Mouse (Mus musculus) liver, embryonic 14.5 days (tissue): ENCODE data around the gene Hmgb1. TPM values are rescaled to one million over a fixed set of nuclear protein-coding genes. Genes with fewer than 3 reads are reported as not detected.
A peak's percentile ranks its signal among the peaks of the same experiment; 100 is the strongest.

Experiments used
- ATAC-seq: fragments of 200-750 bp; cut with Nextera tagmentation; 2 replicates; pipeline ENCODE4 v1.8.0; 2017; ENCODE audit warnings: moderate number of reproducible peaks, mild to moderate bottlenecking, moderate library complexity; ENCODE audit not compliant: insufficient read depth
- DNase-seq, 3 experiments: peaks; one replicate each; pipeline ENCODE4 v3.0.0-alpha.2; 2012 to 2013; ENCODE audit warnings: low read depth in 3 of 3, low spot score in 3 of 3
- H3K27ac ChIP-seq: fragments of 300-500 bp; sonication (generic); 2 replicates; pipeline ENCODE4 v1.5.1; 2014; ENCODE audit warnings: moderate library complexity, mild to moderate bottlenecking, control low read depth, inconsistent platforms
- H3K27me3 ChIP-seq: fragments of 300-500 bp; sonication (generic); 2 replicates; pipeline ENCODE4 v1.6.1; 2014; ENCODE audit warnings: mild to moderate bottlenecking, low read length, moderate library complexity; ENCODE audit not compliant: control insufficient read depth, insufficient read depth
- H3K36me3 ChIP-seq: fragments of 300-500 bp; sonication (generic); replicated peaks from 2 replicates; pipeline ENCODE4 v1.6.1; 2014; ENCODE audit warnings: low read depth; ENCODE audit not compliant: control insufficient read depth, insufficient read depth
- H3K4me1 ChIP-seq, 2 experiments: fragments of 200-500 bp in 1 of 2; fragments of 300-500 bp in 1 of 2; sonication (generic) in 1 of 2; replicated peaks; 2 replicates each; pipeline ENCODE4 v1.6.1; 2012 to 2014; ENCODE audit warnings: antibody characterized with exemption in 1 of 2, inconsistent platforms in 1 of 2, low read length in 1 of 2; ENCODE audit not compliant: control insufficient read depth in 2 of 2, insufficient read depth in 2 of 2
- H3K4me2 ChIP-seq: fragments of 300-500 bp; sonication (generic); 2 replicates; pipeline ENCODE4 v1.6.1; 2014; ENCODE audit warnings: low read depth, mild to moderate bottlenecking, control low read depth, moderate library complexity
- H3K4me3 ChIP-seq, 2 experiments: fragments of 200-500 bp in 1 of 2; fragments of 300-500 bp in 1 of 2; sonication (generic) in 1 of 2; 2 replicates each; pipeline ENCODE4 v1.5.1; 2012 to 2014; ENCODE audit warnings: low read depth in 2 of 2, low read length in 2 of 2, mild to moderate bottlenecking in 2 of 2, control low read depth in 1 of 2, inconsistent platforms in 1 of 2, moderate library complexity in 1 of 2; ENCODE audit not compliant: insufficient read depth in 1 of 2
- H3K9ac ChIP-seq: fragments of 300-500 bp; sonication (generic); replicated peaks from 2 replicates; pipeline ENCODE4 v1.6.1; 2014; ENCODE audit warnings: mild to moderate bottlenecking, control low read depth, moderate library complexity
- H3K9me3 ChIP-seq: fragments of 300-500 bp; sonication (generic); 2 replicates; pipeline ENCODE4 v1.6.1; 2016; ENCODE audit warnings: low read length, mixed read lengths; ENCODE audit not compliant: control insufficient read depth
- CTCF ChIP-seq: IDR thresholded peaks from 2 replicates; pipeline ENCODE4 v1.5.1; 2016; ENCODE audit warnings: antibody characterized with exemption, low read depth, control low read depth
- EP300 ChIP-seq: IDR thresholded peaks from 2 replicates; pipeline ENCODE4 v1.6.1; 2016; ENCODE audit warnings: antibody characterized with exemption, low read depth
- WGBS: fragments of 180-500 bp; shearing (Covaris S2); extraction: QIAGEN DNeasy Blood & Tissue Kit; methylation state at CpG from one replicate; pipeline ENCODE4 v1.1.7; 2014; ENCODE audit not compliant: insufficient replicate concordance; 5-methylcytosine and 5-hydroxymethylcytosine counted together
- polyA plus RNA-seq, 2 experiments: library from polyadenylated mRNA; depleted of rRNA in 1 of 2; stranded (reverse) in 1 of 2; unstranded in 1 of 2; fragments of >200 nt; fragmentation: Nextera tagmentation in 1 of 2; extraction: Ambion mirVana in 1 of 2; gene quantifications; 2 replicates each; pipeline versions ENCODE4 v1.2.1 to v1.2.3; 2012 to 2014

Gene Hmgb1
- polyA plus RNA-seq, 2 experiments = 176 to 555 TPM

DNA sequence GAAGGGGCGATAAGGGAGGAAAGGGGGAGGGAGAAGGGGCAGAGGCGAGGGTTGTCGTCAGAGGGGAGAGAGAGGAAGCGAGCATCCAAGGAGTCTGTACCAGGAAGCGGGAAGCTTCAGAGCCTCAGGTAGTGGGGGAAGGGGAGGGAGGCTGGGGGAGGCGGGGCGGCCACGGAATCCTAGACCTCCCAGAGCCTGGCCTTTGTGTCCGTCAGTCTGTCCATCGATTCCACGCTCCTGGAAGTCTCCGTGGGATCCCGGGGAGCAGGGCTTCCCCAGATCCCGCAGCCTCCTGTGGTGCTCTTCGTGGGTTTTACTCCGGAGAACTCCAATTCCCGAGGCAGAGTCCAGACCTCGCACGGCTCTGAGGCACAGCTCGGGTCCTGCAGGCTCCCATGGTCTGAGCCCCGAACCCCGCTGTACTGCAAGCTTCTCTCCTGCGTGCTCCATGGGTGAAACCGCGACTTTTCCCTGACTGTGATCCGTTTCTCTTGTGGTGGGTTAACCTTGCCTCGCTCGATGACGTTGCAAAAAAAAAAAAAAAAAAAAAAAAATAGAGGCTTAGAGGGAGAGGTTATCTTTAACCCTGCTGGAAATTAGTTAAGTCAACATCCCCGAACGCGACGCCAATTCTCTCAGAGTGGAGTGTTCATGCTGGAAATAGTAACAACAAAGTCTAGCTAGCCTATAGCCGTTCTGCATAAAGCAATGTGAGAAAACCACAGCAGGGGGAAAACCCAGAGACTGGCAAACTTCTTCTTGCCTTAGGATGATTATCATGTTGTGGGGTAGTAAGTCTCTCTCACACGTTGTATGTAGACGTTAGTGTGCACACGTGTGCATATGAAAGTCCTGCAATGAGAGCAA is 168.7 kb downstream of the Hmgb1 start:
- Histone ChIP-seq H3K36me3 (no peaks in the 10 kb centered on the region), H3K4me1 (peaks cover 2 to 11% of the 10 kb centered on the region in 2 experiments; a peak in 2 of 4 replicates), H3K9me3 (no peaks in the 10 kb centered on the region), H3K27me3 (no peaks in the 10 kb centered on the region), H3K4me3 (peak overlapping the region; percentile 37 to 59), H3K27ac (no peak overlapping the region), H3K4me2 (peak overlapping the region; percentile 91), H3K9ac (peak overlapping the region; percentile 69)
- 3% methylated on average over 33 of the region's 37 CpGs for WGBS
- DNase-seq (peak in 2 of 3 experiments; percentile 31 to 41), ATAC-seq (peak; percentile 57)
- TF ChIP-seq CTCF = no peak
- TF ChIP-seq EP300 = no peak

- Histone ChIP-seq H3K27ac (no peak overlapping the region), H3K36me3 (no peaks in the 10 kb centered on the region), H3K9ac (no peak overlapping the region), H3K4me2 (peak overlapping the region; percentile 91), H3K4me3 (peak overlapping the region; percentile 37 to 59; a peak in 3 of 4 replicates), H3K4me1 (peaks cover 2 to 9% of the 10 kb centered on the region in 2 experiments; a peak in 2 of 4 replicates), H3K9me3 (no peaks in the 10 kb centered on the region), H3K27me3 (no peaks in the 10 kb centered on the region)
- DNase-seq (no peak), ATAC-seq (no peak)
- 47% methylated on average over 17 of the region's 17 CpGs for whole genome bisulfite sequencing
- no peak for TF ChIP-seq EP300
- TF ChIP-seq CTCF = no peak
Observed at GRCm38 (mm10) chr5:149014600-149015268, 169.6 kb downstream of the Hmgb1 start.

- DNase-seq (no peak), ATAC-seq (no peak)
- Histone ChIP-seq H3K27ac (no peak overlapping the region), H3K4me3 (no peak overlapping the region), H3K9me3 (no peaks in the 10 kb centered on the region), H3K27me3 (no peaks in the 10 kb centered on the region), H3K4me1 (peaks cover 2 to 9% of the 10 kb centered on the region in 2 experiments; a peak in 2 of 4 replicates), H3K9ac (no peak overlapping the region), H3K4me2 (no peak overlapping the region), H3K36me3 (no peaks in the 10 kb centered on the region)
- TF ChIP-seq EP300 (no peak), CTCF (no peak)
- 63% methylated on average over 7 of the region's 7 CpGs for WGBS
Observed at GRCm38 (mm10) chr5:149013817-149014508, 170.3 kb downstream of the Hmgb1 start.

DNA sequence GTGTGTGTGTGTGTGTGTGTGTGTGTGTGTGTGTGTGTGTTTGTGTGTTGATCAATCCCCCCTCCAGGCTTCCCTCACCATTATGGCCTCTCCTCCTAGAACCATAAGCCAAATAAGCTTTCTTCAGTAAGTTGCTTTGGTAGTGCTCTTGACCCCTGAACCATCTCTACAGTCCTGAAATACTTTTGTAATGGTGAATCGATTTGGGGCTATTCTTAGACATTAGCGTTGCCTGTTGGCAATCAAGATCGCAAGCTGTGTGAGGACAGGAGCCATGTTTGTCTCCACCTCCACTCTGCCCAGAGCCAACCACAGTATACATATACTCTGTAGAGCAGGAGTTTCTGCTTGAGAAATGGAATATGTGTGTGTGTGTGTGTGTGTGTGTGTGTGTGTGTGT is 175.2 kb downstream of the Hmgb1 start:
- H3K36me3 ChIP-seq = no peaks in the 10 kb centered on the region

More for the DNA sequence above, 175.2 kb downstream of the Hmgb1 start:
- Histone ChIP-seq H3K4me3 (no peak overlapping the region), H3K9me3 (no peaks in the 10 kb centered on the region), H3K4me1 (peaks cover 0 to 16% of the 10 kb centered on the region in 2 experiments; a peak in 2 of 4 replicates), H3K27ac (no peak overlapping the region), H3K4me2 (no peak overlapping the region), H3K27me3 (no peaks in the 10 kb centered on the region), H3K9ac (no peak overlapping the region)
- TF ChIP-seq EP300 = no peak
- DNase-seq (no peak), ATAC-seq (no peak)
- WGBS = 51% methylated on average over 3 of the region's 3 CpGs
